Comparison of ENCODE assay signal across 8 mouse cellular contexts in genomic region chr9:40730701-40731590, GRCm38 (mm10). TPM values are rescaled to one million over a fixed set of nuclear protein-coding genes. Genes with fewer than 3 reads are reported as not detected.
DNase-seq lines count a peak whose midpoint lies in the region; ATAC-seq and TF ChIP-seq lines count a peak whose summit lies in the region.

No protein-coding gene starts in this region.

- H3K4me1 ChIP-seq in hindbrain, postnatal 0 days (ENCODE audit: insufficient read depth, low read length) = peaks cover 11% of the 10 kb centered on the region
- H3K4me1 ChIP-seq in limb, embryonic 13.5 days = peaks cover 31% of the 10 kb centered on the region
- peaks cover 10% of the 10 kb centered on the region for H3K4me1 ChIP-seq in midbrain, embryonic 11.5 days (ENCODE audit: control insufficient read depth, insufficient read depth, low read length)
- no peaks in the 10 kb centered on the region for H3K4me1 ChIP-seq in spleen, adult 2 months (ENCODE audit: control insufficient read depth, insufficient read depth, insufficient read length)

- 1% methylated on average over 35 of the region's 35 CpGs for WGBS in hindbrain, postnatal 0 days
- under 1% methylated on average over 35 of the region's 35 CpGs for WGBS in limb, embryonic 13.5 days
- WGBS in midbrain, embryonic 11.5 days = under 1% methylated on average over 35 of the region's 35 CpGs
- WGBS in spleen, adult 2 months = 3% methylated on average over 35 of the region's 35 CpGs

- peak; percentile 33 to 49 for DNase-seq in layer of hippocampus, postnatal 10 days (ENCODE audit: low spot score in 2 of 2)
- no peak for DNase-seq in layer of hippocampus, adult 11-12 months (ENCODE audit: low spot score)
- peak; percentile 66 to 77 for DNase-seq in cerebellum, postnatal 36 days
- DNase-seq in gastrocnemius, postnatal 25 days = peak; percentile 68
- DNase-seq in hindbrain, postnatal 0 days (ENCODE audit: low spot score) = peak; percentile 66
- DNase-seq in midbrain, embryonic 11.5 days (ENCODE audit: low spot score, missing footprints) = peak; percentile 96
- peak in 1 of 2 experiments; percentile 47 for DNase-seq in spleen, adult 2 months (ENCODE audit: low read depth in 1 of 2, low spot score in 2 of 2)

- TF ChIP-seq POLR2A in spleen, adult 2 months (IDR thresholded peaks at IDR 0.05; ENCODE audit: low read depth, low read length) = no peak

- H3K9me3 ChIP-seq in hindbrain, postnatal 0 days (ENCODE audit: low read length) = no peaks in the 10 kb centered on the region
- no peaks in the 10 kb centered on the region for H3K9me3 ChIP-seq in limb, embryonic 13.5 days
- no peaks in the 10 kb centered on the region for H3K9me3 ChIP-seq in midbrain, embryonic 11.5 days (ENCODE audit: control insufficient read depth, low read length)

- peak; percentile 65 for ATAC-seq in hindbrain, postnatal 0 days
- ATAC-seq in limb, embryonic 13.5 days (ENCODE audit: low FRiP score, low read depth) = peak; percentile 79
- peak; percentile 86 for ATAC-seq in midbrain, embryonic 11.5 days (ENCODE audit: low FRiP score)

- no peak for TF ChIP-seq CTCF in hindbrain, postnatal 0 days (IDR thresholded peaks at IDR 0.05; ENCODE audit: low read depth)
- TF ChIP-seq CTCF in spleen, adult 2 months (IDR thresholded peaks at IDR 0.05; ENCODE audit: extremely low read depth, insufficient read depth, insufficient read length, insufficient replicate concordance) = no peak

- H3K27ac ChIP-seq in hindbrain, postnatal 0 days = peak overlapping the region; percentile 86
- peak overlapping the region; percentile 99 for H3K27ac ChIP-seq in limb, embryonic 13.5 days
- peak overlapping the region; percentile 42 for H3K27ac ChIP-seq in midbrain, embryonic 11.5 days (ENCODE audit: low read depth, low read length)
- H3K27ac ChIP-seq in spleen, adult 2 months (ENCODE audit: insufficient read depth, low read length) = peak overlapping the region; percentile 12; the same call in 1 of the 2 replicates

- no peaks in the 10 kb centered on the region for H3K36me3 ChIP-seq in hindbrain, postnatal 0 days (ENCODE audit: insufficient read depth, low read length)
- H3K36me3 ChIP-seq in limb, embryonic 13.5 days = 0 out of 2 replicates have a peak, but pooled peaks cover 7% of the 10 kb centered on the region
- no peaks in the 10 kb centered on the region for H3K36me3 ChIP-seq in midbrain, embryonic 11.5 days (ENCODE audit: control insufficient read depth, insufficient read depth, low read length)
- H3K36me3 ChIP-seq in spleen, adult 2 months (ENCODE audit: control insufficient read depth, insufficient read depth, low read length) = no peaks in the 10 kb centered on the region

- peak overlapping the region; percentile 28 for H3K4me3 ChIP-seq in hindbrain, postnatal 0 days (ENCODE audit: low read length)
- peak overlapping the region; percentile 37 for H3K4me3 ChIP-seq in limb, embryonic 13.5 days
- H3K4me3 ChIP-seq in midbrain, embryonic 11.5 days (ENCODE audit: low read depth, low read length) = peak overlapping the region; percentile 12
- H3K4me3 ChIP-seq in spleen, adult 2 months (ENCODE audit: extremely low read depth, insufficient read depth, insufficient read length) = peak overlapping the region; percentile 41

- H3K9ac ChIP-seq in hindbrain, postnatal 0 days (replicated peaks; ENCODE audit: low read length) = peak overlapping the region; percentile 39
- peak overlapping the region; percentile 54 for H3K9ac ChIP-seq in limb, embryonic 13.5 days
- H3K9ac ChIP-seq in midbrain, embryonic 11.5 days (ENCODE audit: low read length) = peak overlapping the region; percentile 54

- no peaks in the 10 kb centered on the region for H3K27me3 ChIP-seq in hindbrain, postnatal 0 days (ENCODE audit: insufficient read depth, low read length)
- H3K27me3 ChIP-seq in limb, embryonic 13.5 days = no peaks in the 10 kb centered on the region
- no peaks in the 10 kb centered on the region for H3K27me3 ChIP-seq in midbrain, embryonic 11.5 days (ENCODE audit: control insufficient read depth, insufficient read depth, low read length)
- 0 out of 2 replicates have a peak, but pooled peaks cover 1% of the 10 kb centered on the region for H3K27me3 ChIP-seq in spleen, adult 2 months (ENCODE audit: control insufficient read depth, insufficient read depth, low read length)

- H3K4me2 ChIP-seq in hindbrain, postnatal 0 days (ENCODE audit: low read depth, low read length) = peak overlapping the region; percentile 57
- peak overlapping the region; percentile 75 for H3K4me2 ChIP-seq in limb, embryonic 13.5 days (replicated peaks)
- peak overlapping the region; percentile 47 for H3K4me2 ChIP-seq in midbrain, embryonic 11.5 days

RNA-seq across cellular contexts. Expression of gene Clmp, which starts 45.2 kb away (rescaled TPM):
- 10 to 100 TPM; 46.5 to 46.6 TPM for total RNA-seq in layer of hippocampus, postnatal 10 days (2021)
- total RNA-seq in gastrocnemius, postnatal 25 days (2021) = 1 to 10 TPM; 5.3 to 6.6 TPM
- total RNA-seq in hindbrain, postnatal 0 days (2014; rRNA removed) = 66.0 and 79.5 TPM in 2 replicates
- polyA plus RNA-seq in hindbrain, postnatal 0 days (2015; fragmentation: Nextera tagmentation; extraction: Ambion mirVana) = 42.3 and 43.3 TPM in 2 replicates
- polyA plus RNA-seq in limb, embryonic 13.5 days (2015; fragmentation: Nextera tagmentation; extraction: Ambion mirVana) = 62.8 and 64.1 TPM in 2 replicates
- 26.2 and 29.7 TPM in 2 replicates for polyA plus RNA-seq in midbrain, embryonic 11.5 days (2014; fragmentation: Nextera tagmentation; extraction: Ambion mirVana)
- polyA plus RNA-seq in spleen, adult 2 months (2012; rRNA removed) = 1.4 and 7.2 TPM in 2 replicates

Comparison
In these comparisons a context has a peak if more than half of its experiments do, and no peak if none do; other contexts are left out.
1. H3K27ac ChIP-seq: peak in every context shown above with its lines; median percentile 99 in limb, embryonic 13.5 days; 86 in hindbrain, postnatal 0 days; 42 in midbrain, embryonic 11.5 days; 12 in spleen, adult 2 months.